Mouse (Mus musculus): ENCODE measurements at regions not wholly inside any gene's neighbourhood (a gene's known extent, or its start where the extent isn't known, plus 50 kb on each side); places are given as distances from the start of the nearest gene placed in this dataset.

DNA sequence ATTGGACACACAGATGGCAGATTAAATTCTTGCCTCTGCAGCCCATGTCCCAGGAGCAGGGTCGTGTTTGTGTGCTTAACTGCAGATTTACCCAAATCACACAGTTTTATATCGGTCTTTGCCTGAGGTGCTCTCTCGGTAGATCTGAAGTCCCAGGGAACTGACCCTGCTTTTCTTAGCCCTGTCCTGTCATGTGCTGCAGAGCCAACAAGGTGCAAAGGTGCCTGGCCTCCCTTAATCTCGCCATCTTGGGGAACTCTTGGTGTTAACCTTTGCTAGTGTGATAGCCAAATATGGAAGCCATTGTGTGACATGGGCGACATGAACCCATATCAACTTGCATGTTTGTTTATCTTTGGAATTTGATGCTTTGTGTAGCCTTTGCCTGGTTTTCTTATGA is 107.1 kb upstream of the Lyplal1 start:
- no peak for TF ChIP-seq CTCF (IDR thresholded peaks at IDR 0.05; ENCODE audit: borderline replicate concordance, insufficient read depth, low read depth, low read length)
- TF ChIP-seq POLR2A (IDR thresholded peaks at IDR 0.05; ENCODE audit: borderline replicate concordance, insufficient read depth, low read length): no peak

Data from cerebellum, adult 2 months (tissue).